Mouse (Mus musculus) C2C12 (cell line): ENCODE data around the gene Tuba1a.

Source experiments
- CEBPB ChIP-seq: IDR thresholded peaks from one replicate; pipeline ENCODE4 v1.6.1; 2011; ENCODE audit warnings: low read depth, mild to moderate bottlenecking, control low read depth, moderate library complexity
- CTCF ChIP-seq: IDR thresholded peaks from one replicate; pipeline ENCODE4 v1.5.1; 2011; ENCODE audit not compliant: control insufficient read depth, insufficient read depth, insufficient read length
- MAX ChIP-seq: IDR thresholded peaks from one replicate; pipeline ENCODE4 v1.6.1; 2011; ENCODE audit warnings: mild to moderate bottlenecking, control low read depth
- USF1 ChIP-seq: IDR thresholded peaks from one replicate; pipeline ENCODE4 v1.6.1; 2011; ENCODE audit warnings: low read depth, mild to moderate bottlenecking, control low read depth, moderate library complexity

DNA sequence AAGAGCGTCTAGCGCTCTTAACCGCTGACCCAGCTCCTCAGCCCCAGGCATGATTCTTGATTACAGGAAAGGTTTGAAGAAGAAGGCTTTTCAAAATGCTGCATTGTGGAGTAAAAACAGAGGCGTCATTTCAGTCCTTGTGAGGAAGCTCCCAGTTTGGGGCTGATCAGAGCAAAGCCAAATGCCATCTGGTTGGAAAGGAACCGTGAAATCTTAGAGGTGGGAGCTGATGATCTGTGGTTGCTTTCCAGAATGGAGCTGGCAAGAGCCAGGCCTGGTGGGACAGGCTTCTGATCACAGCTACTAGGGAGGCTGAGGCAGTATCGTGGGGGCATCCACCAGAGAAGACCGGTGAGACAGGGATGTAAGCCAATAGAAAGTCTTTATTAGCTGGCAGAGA lies 43.3 kb upstream of the Tuba1a start:
- no peak for TF ChIP-seq CEBPB
- no peak for TF ChIP-seq CTCF
- no peak for TF ChIP-seq USF1
- TF ChIP-seq MAX, result no peak
